Mouse (Mus musculus): ENCODE data around the gene Sptbn2.

DNA sequence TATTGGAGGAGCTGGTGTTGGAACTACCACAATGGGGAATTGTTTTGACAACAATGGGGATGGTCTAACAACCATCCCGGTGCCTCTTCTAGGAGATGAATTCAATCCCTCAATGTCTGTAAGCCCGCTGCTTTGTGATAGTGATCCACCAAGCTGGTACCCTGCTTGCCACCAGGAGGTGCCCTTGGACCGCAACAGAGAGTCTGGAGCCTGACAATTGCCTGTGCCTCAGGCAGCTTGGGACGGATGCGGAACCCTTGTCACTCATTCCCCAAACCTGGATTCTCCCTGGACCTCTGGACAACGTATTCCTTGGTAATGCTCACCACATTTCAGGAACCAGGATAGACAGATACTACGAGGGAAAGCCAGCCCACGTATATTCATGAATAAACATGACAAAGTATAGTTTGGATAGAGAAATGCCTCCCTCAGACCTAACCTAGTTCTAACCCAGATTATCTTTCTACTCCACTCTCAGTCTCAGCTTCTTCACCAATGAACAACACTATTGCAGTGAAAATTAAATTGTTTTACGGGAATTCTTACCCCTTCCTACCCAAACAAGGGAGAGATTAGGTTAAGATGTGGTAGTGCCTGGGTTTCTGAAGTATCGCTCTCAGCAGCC, 44.7 kb downstream of the Sptbn2 start:
- TF ChIP-seq POLR2A (IDR thresholded peaks at IDR 0.05; ENCODE audit: borderline replicate concordance, insufficient read depth, low read length) = peak; percentile 51; the same call in 1 of the 2 replicates
- TF ChIP-seq CTCF (IDR thresholded peaks at IDR 0.05; ENCODE audit: borderline replicate concordance, insufficient read depth, low read depth, low read length) = peak; percentile 99

Data from cerebellum, adult 2 months (tissue).